Mouse (Mus musculus) hindbrain, embryonic 12.5 days (tissue): ENCODE data around the gene Rnf113a1. TPM values are rescaled to one million over a fixed set of nuclear protein-coding genes. Genes with fewer than 3 reads are reported as not detected.
"Not testable (repeated sequence)": the region's sequence is repeated elsewhere in the genome, so short reads cannot be mapped to it uniquely, and the experiment has no call there.

ENCODE experiments used
- ATAC-seq: fragments of 200-750 bp; cut with Nextera tagmentation; 2 replicates; pipeline ENCODE4 v1.8.0; 2017; ENCODE audit warnings: moderate TSS enrichment; ENCODE audit not compliant: low FRiP score
- H3K27ac ChIP-seq: fragments of 300-500 bp; sonication (generic); 2 replicates; pipeline ENCODE4 v1.5.1; 2016; ENCODE audit warnings: mild to moderate bottlenecking
- H3K27me3 ChIP-seq: fragments of 300-500 bp; sonication (generic); 2 replicates; pipeline ENCODE4 v1.6.1; 2016; ENCODE audit warnings: mild to moderate bottlenecking
- H3K36me3 ChIP-seq: fragments of 300-500 bp; sonication (generic); 2 replicates; pipeline ENCODE4 v1.6.1; 2016; ENCODE audit warnings: mild to moderate bottlenecking
- H3K4me1 ChIP-seq: fragments of 300-500 bp; sonication (generic); 2 replicates; pipeline ENCODE4 v1.6.1; 2016
- H3K4me2 ChIP-seq: fragments of 300-500 bp; sonication (generic); replicated peaks from 2 replicates; pipeline ENCODE4 v1.6.1; 2016; ENCODE audit warnings: mild to moderate bottlenecking
- H3K4me3 ChIP-seq: fragments of 300-500 bp; sonication (generic); 2 replicates; pipeline ENCODE4 v1.5.1; 2016; ENCODE audit warnings: mild to moderate bottlenecking
- H3K9ac ChIP-seq: fragments of 300-500 bp; sonication (generic); 2 replicates; pipeline ENCODE4 v1.6.1; 2016; ENCODE audit warnings: mild to moderate bottlenecking, moderate library complexity
- H3K9me3 ChIP-seq: fragments of 300-500 bp; sonication (generic); replicated peaks from 2 replicates; pipeline ENCODE4 v1.6.1; 2016; ENCODE audit warnings: mild to moderate bottlenecking
- WGBS: fragments of 180-500 bp; shearing (Covaris S2); methylation state at CpG from one replicate; pipeline ENCODE4 v1.1.7; 2016; 5-methylcytosine and 5-hydroxymethylcytosine counted together
- polyA plus RNA-seq: library from polyadenylated mRNA; unstranded; fragments of >200 nt; fragmentation: Nextera tagmentation; extraction: Ambion mirVana; gene quantifications from 2 replicates; pipeline ENCODE4 v1.2.1, GENCODE M21; 2016

The Rnf113a1 gene
- polyA plus RNA-seq, 1 experiment from 2014 or later: 16.0 TPM

- Histone ChIP-seq H3K4me1 (no peaks in the 10 kb centered on the region), H3K27me3 (no peaks in the 10 kb centered on the region), H3K27ac (no peak overlapping the region), H3K9me3 (no peaks in the 10 kb centered on the region), H3K4me3 (no peak overlapping the region), H3K4me2 (no peak overlapping the region), H3K9ac (no peak overlapping the region), H3K36me3 (no peaks in the 10 kb centered on the region)
- ATAC-seq: no peak
- 62% methylated on average over 8 of the region's 8 CpGs for WGBS
These were observed 7.6 kb downstream of the Rnf113a1 start for GRCm38 (mm10) chrX:37198676-37199075.

- no peak within 1 kb of the TSS for H3K4me2 ChIP-seq
- H3K4me1 ChIP-seq: no peaks in the 10 kb centered on the region
- no peak for ATAC-seq
- no peak within 1 kb of the TSS for H3K9ac ChIP-seq
- no peak within 1 kb of the TSS for H3K4me3 ChIP-seq
- no peaks in the 10 kb centered on the region for H3K36me3 ChIP-seq
- 84% methylated on average over 10 of the region's 10 CpGs for WGBS
- no peak within 1 kb of the TSS for H3K27ac ChIP-seq
- no peaks in the 10 kb centered on the region for H3K27me3 ChIP-seq
- H3K9me3 ChIP-seq: no peaks in the 10 kb centered on the region
These were observed 19.9 kb downstream of the Rnf113a1 start, which contains the start of gene Gm9 for GRCm38 (mm10) chrX:37210941-37211340. Gene Gm9, minus strand, starts transcription at chrX:37211041.

DNA sequence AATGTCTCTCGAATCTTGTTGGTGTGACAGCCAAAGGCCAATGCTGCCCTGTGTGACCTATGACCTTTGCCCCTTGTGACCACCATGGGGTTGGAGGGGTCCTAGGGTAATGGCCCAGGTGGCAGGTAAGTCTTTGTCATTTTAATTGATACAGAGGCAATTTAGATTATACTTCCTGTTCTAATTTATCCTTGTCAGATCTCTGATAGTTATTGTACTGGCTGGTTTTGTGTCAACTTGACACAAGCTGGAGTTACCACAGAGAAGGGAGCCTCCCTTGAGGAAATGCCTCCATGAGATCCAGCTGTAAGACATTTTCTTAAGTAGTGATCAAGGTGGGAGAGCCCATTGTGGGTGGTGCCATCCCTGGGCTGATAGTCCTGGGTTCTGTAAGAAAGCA, 31.1 kb downstream of the Rnf113a1 start, which contains the start of gene Rhox1:
Rhox1 (minus strand) TSS at position 101 of the 400 bp plus-strand sequence.
- not testable (repeated sequence) for H3K4me1 ChIP-seq, ATAC-seq, H3K9ac ChIP-seq, H3K27ac ChIP-seq, H3K9me3 ChIP-seq, H3K4me2 ChIP-seq, H3K27me3 ChIP-seq, H3K4me3 ChIP-seq, H3K36me3 ChIP-seq
- WGBS: 90% methylated on average over 1 of the region's 1 CpGs

Other genes with a start within 250 kb of the Rnf113a1 start
- gene Sept6, start 199.5 kb upstream of the Rnf113a1 start, polyA plus RNA-seq: 61.9 and 68.7 TPM in 2 replicates
- gene Sowahd, start 142.4 kb upstream of the Rnf113a1 start, polyA plus RNA-seq: not detected in 2 replicates
- 388 and 426 TPM in 2 replicates for gene Rpl39, start 105.8 kb upstream of the Rnf113a1 start, polyA plus RNA-seq
- 24.3 and 25.7 TPM in 2 replicates for gene Upf3b, start 80.9 kb upstream of the Rnf113a1 start, polyA plus RNA-seq
- 23.9 and 25.7 TPM in 2 replicates for gene Nkap, start 64.5 kb upstream of the Rnf113a1 start, polyA plus RNA-seq
- 0.50 and 0.57 TPM in 2 replicates for gene Akap14, start 22.4 kb upstream of the Rnf113a1 start, polyA plus RNA-seq
- 409 and 458 TPM in 2 replicates for gene Ndufa1, start 82 bp upstream of the Rnf113a1 start, polyA plus RNA-seq
- not detected in 2 replicates for gene Gm9, start 19.8 kb downstream of the Rnf113a1 start, polyA plus RNA-seq
- gene Rhox1, start 31.0 kb downstream of the Rnf113a1 start, polyA plus RNA-seq: not detected in 2 replicates
- gene Rhox2a, start 53.7 kb downstream of the Rnf113a1 start, polyA plus RNA-seq: 0.30 TPM in 1 of 2 replicates, not detected in the other
- not detected in 2 replicates for gene Rhox3a, start 58.7 kb downstream of the Rnf113a1 start, polyA plus RNA-seq
- 1.8 TPM in 1 of 2 replicates, not detected in the other for gene Rhox4a, start 74.1 kb downstream of the Rnf113a1 start, polyA plus RNA-seq
- not detected in 2 replicates for gene Rhox3a2, start 188.8 kb downstream of the Rnf113a1 start, polyA plus RNA-seq
- 6.9 and 7.8 TPM in 2 replicates for gene Rhox4a2, start 199.6 kb downstream of the Rnf113a1 start, polyA plus RNA-seq
- gene Rhox2b, start 220.8 kb downstream of the Rnf113a1 start, polyA plus RNA-seq: 0.67 and 1.2 TPM in 2 replicates
- 1.6 and 2.4 TPM in 2 replicates for gene Rhox4b, start 241.2 kb downstream of the Rnf113a1 start, polyA plus RNA-seq